Mouse (Mus musculus) hindlimb bud, embryonic 11.5 days (tissue): ENCODE results near the gene Gm4869.
A peak's percentile ranks its signal among the peaks of the same experiment; 100 is the strongest.

ENCODE experiments used
- DNase-seq: peaks from one replicate; pipeline ENCODE4 v3.0.0-alpha.2; 2012; ENCODE audit warnings: low read depth, low spot score; ENCODE audit errors: extremely low spot score

Gene Gm4869

DNA sequence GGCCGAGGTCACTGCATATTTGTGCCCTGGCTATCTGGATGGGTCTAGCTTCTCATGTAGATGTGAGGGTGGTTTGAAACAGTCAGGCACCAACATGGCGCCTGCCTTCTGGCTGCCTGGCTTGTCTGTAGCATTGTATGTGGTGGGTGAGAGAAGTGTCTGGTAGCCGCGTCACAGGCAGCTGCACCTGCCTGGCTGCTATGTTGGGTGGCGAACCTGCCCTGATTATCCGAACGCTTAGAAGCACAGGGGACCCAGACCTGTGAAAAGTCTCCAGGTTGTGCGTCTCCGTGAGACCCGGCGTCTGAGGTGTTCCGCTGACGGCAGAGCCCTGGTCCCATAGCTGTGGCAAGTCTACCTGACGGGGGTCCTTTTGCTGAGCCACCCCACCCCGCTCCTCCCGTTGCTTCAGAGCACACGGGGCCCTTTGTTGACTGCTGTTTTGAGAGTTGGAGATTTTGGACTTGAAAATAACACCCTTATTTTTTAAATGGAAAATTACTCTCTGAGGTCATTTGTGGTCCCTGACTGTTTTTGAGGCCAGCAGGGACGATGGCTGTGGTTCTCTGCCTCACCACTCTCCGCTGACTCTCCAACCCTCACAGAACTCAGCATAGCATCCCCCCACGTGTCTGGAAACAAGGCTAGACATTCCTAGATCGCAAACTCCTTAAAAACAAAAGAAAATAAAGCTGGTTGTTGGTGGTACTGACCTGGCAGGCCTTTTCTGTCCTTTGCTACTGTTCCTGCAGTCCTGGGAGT, 71.9 kb downstream of the Gm4869 start:
- DNase-seq: no peak

DNA sequence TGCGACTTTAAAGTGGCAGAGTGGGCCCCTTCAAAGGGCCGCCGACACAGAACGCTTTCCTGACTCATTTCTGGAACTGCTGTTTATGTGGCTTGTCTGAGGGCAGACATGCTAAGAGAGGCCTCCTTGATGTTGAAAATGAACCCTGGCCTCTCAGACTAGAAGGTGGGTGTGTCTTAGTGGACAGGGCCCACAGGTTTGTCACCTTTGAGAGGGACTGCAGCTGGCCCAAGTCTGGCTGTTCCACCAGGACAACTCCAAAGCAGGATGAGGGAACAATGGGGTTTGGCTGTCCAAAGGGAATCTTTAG, 72.4 kb downstream of the Gm4869 start:
- DNase-seq: no peak

DNA sequence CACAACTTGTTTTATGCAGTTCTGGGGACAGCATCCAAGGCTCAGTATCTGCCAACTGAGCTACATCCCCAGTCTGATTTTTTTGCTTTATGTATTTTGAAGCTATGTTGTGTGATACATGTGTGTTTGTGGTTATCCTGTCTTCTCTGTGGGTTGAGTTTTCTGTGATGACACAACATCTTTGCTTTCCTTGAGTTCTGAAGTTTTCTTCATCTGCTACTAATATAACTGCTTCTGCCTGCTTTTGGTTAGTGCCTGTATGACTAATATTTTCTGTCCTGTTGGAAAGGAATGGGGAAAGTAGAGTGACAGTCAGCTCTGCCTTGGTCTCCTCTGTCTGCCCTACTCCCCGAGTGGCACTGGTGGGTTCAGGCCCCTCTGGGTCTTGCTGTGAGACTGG, 75.8 kb downstream of the Gm4869 start:
- DNase-seq: no peak

DNA sequence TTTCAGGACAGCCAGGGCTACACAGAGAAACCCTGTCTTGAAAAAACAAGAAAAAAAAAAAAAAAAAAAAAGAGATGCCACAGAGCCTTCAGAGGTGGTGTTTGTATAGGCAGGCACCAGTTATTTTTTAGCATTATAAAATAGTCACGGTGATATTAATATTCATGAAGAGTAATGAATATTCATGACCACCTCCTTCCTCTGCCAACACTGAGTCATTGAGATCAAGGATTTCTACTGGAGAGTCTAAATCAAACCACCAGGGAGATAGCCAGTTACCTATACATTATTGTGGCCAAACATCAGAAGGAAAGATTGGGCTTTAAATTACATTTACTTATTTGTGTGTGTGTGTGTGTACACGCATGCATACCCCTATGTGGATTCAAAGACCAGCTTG, 81.3 kb downstream of the Gm4869 start:
- DNase-seq: no peak

GRCm38 (mm10) chr5:140538111-140538683, 92.8 kb downstream of the Gm4869 start:
- no peak for DNase-seq

DNA sequence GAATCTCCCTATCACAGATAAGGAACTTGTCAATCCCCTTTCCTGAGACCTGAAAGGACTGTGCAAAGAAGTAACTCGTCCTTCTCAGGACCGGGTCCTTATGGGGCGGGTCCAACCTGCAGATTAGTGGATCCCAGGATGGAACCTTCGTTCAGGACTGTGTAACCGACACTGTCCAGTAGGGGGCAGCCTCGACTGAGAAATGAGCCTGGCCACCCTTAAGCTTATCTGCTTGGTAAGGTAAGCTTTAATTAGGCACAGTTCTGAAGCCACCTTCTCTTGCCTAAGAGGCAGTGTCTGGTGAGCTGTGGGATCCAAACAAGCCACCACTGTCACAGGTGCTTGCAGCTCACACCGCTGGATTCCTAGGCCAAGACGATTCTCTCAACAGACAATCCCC, 94.7 kb downstream of the Gm4869 start:
- peak; percentile 61 for DNase-seq

- DNase-seq: no peak
Observed at GRCm38 (mm10) chr5:140542811-140543575, 97.5 kb downstream of the Gm4869 start.
